Comparison of ENCODE assay signal across 13 mouse cellular contexts in the genomic region with DNA sequence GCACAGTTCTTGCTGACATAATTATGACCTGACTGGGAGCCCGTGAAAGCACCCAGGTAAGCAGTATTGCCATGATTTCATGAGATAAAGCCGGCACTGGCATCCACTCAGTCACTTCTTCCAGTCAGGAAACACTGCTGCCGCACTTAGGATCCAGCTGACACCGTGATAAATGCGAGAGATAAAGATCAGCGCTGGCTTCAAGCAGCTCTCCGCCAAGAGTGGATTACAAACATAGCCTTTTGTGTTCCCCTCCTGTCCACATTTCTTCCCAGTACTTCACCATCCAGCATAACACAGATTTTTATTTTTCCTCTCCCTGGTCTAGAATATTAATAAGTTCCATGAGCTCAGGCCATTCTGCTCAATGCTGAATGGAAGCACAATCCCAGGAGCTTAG. TPM values are rescaled to one million over a fixed set of nuclear protein-coding genes. Genes with fewer than 3 reads are reported as not detected.
DNase-seq lines count a peak whose midpoint lies in the region; ATAC-seq and TF ChIP-seq lines count a peak whose summit lies in the region.
"Had no signal": no experiment of that assay in that cellular context is flagged by ENCODE, and none has a peak within 500 bp of the region (broad histone marks: within the 10 kb centered on the region; RNA-seq: fewer than 3 reads in every experiment).

No protein-coding gene starts in this region.

- WGBS in forebrain, embryonic 13.5 days = 27% methylated on average over 7 of the region's 7 CpGs
- WGBS in forebrain, embryonic 16.5 days = 20% methylated on average over 7 of the region's 7 CpGs
- WGBS in midbrain, embryonic 11.5 days = 34% methylated on average over 7 of the region's 7 CpGs
- 44% methylated on average over 7 of the region's 7 CpGs for WGBS in midbrain, embryonic 10.5 days
- WGBS in lung, postnatal 0 days = 9% methylated on average over 7 of the region's 7 CpGs

- H3K27me3 ChIP-seq in forebrain, embryonic 13.5 days = no peaks in the 10 kb centered on the region
- H3K27me3 ChIP-seq in forebrain, embryonic 16.5 days (replicated peaks; ENCODE audit: control insufficient read depth, insufficient read depth, low read length) = no peaks in the 10 kb centered on the region
- H3K27me3 ChIP-seq in midbrain, embryonic 11.5 days (ENCODE audit: control insufficient read depth, insufficient read depth, low read length) = no peaks in the 10 kb centered on the region; the same call in 1 of the 2 replicates
- peaks cover 35% of the 10 kb centered on the region for H3K27me3 ChIP-seq in midbrain, embryonic 10.5 days (ENCODE audit: low read depth, poor library complexity, severe bottlenecking)
- no peaks in the 10 kb centered on the region for H3K27me3 ChIP-seq in lung, postnatal 0 days (replicated peaks; ENCODE audit: insufficient read depth, low read length)

- peaks cover 20% of the 10 kb centered on the region for H3K4me1 ChIP-seq in forebrain, embryonic 13.5 days
- peaks cover 13% of the 10 kb centered on the region for H3K4me1 ChIP-seq in forebrain, embryonic 16.5 days (replicated peaks; ENCODE audit: control insufficient read depth, insufficient read depth, low read length)
- H3K4me1 ChIP-seq in midbrain, embryonic 11.5 days (ENCODE audit: control insufficient read depth, insufficient read depth, low read length) = peaks cover 4% of the 10 kb centered on the region; the same call in 1 of the 2 replicates
- peaks cover 18% of the 10 kb centered on the region for H3K4me1 ChIP-seq in midbrain, embryonic 10.5 days
- H3K4me1 ChIP-seq in lung, postnatal 0 days (ENCODE audit: insufficient read depth, low read depth, low read length) = peaks cover 5% of the 10 kb centered on the region; the same call in 1 of the 2 replicates

- no peak overlapping the region; the same call in 1 of the 2 replicates for H3K9ac ChIP-seq in forebrain, embryonic 13.5 days
- H3K9ac ChIP-seq in forebrain, embryonic 16.5 days (replicated peaks; ENCODE audit: low read depth, low read length) = no peak overlapping the region
- no peak overlapping the region for H3K9ac ChIP-seq in midbrain, embryonic 11.5 days (ENCODE audit: low read length)
- H3K9ac ChIP-seq in lung, postnatal 0 days (replicated peaks; ENCODE audit: low read depth) = no peak overlapping the region
- H3K9ac ChIP-seq: neural tube, embryonic 12.5 days had no signal

- DNase-seq in midbrain, embryonic 11.5 days (ENCODE audit: low spot score, missing footprints) = peak; percentile 86
- no peak for DNase-seq in midbrain, embryonic 10.5 days (ENCODE audit: low spot score)
- DNase-seq in lung, postnatal 0 days (ENCODE audit: low spot score) = peak; percentile 49
- no peak for DNase-seq in layer of hippocampus, postnatal 10 days (ENCODE audit: low spot score in 2 of 2)
- DNase-seq in c-Kit-positive CD71-positive TER-119-positive erythroid progenitor cells, embryonic 14.5 days (ENCODE audit: low spot score) = no peak
- no peak for DNase-seq in layer of hippocampus, adult 11-12 months (ENCODE audit: low spot score)
- DNase-seq: cerebellum, postnatal 10 days; thymus, postnatal 25 days had no signal

- TF ChIP-seq EP300 in lung, postnatal 0 days (IDR thresholded peaks at IDR 0.05) = peak; percentile 52; the same call in 1 of the 2 replicates

- H3K4me3 ChIP-seq in forebrain, embryonic 13.5 days = no peak overlapping the region
- no peak overlapping the region for H3K4me3 ChIP-seq in forebrain, embryonic 16.5 days (replicated peaks; ENCODE audit: low read length)
- no peak overlapping the region for H3K4me3 ChIP-seq in midbrain, embryonic 11.5 days (ENCODE audit: low read depth, low read length)
- no peak overlapping the region for H3K4me3 ChIP-seq in midbrain, embryonic 10.5 days
- no peak overlapping the region for H3K4me3 ChIP-seq in lung, postnatal 0 days (ENCODE audit: low read depth, low read length)
- H3K4me3 ChIP-seq: limb, embryonic 10.5 days; neural tube, embryonic 12.5 days had no signal

- TF ChIP-seq CTCF in lung, postnatal 0 days (IDR thresholded peaks at IDR 0.05) = no peak

- no peak for ATAC-seq in forebrain, embryonic 13.5 days
- ATAC-seq in forebrain, embryonic 16.5 days = no peak
- no peak for ATAC-seq in midbrain, embryonic 11.5 days (ENCODE audit: low FRiP score)
- ATAC-seq in lung, postnatal 0 days = no peak

- no peak overlapping the region for H3K27ac ChIP-seq in forebrain, embryonic 13.5 days
- H3K27ac ChIP-seq in forebrain, embryonic 16.5 days (ENCODE audit: low read length) = no peak overlapping the region
- H3K27ac ChIP-seq in midbrain, embryonic 11.5 days (ENCODE audit: low read depth, low read length) = no peak overlapping the region
- no peak overlapping the region for H3K27ac ChIP-seq in midbrain, embryonic 10.5 days (replicated peaks)
- H3K27ac ChIP-seq in lung, postnatal 0 days (ENCODE audit: low read length) = no peak overlapping the region
- H3K27ac ChIP-seq: limb, embryonic 10.5 days; macrophage; neural tube, embryonic 12.5 days had no signal

- no peaks in the 10 kb centered on the region for H3K9me3 ChIP-seq in forebrain, embryonic 13.5 days (replicated peaks)
- no peaks in the 10 kb centered on the region for H3K9me3 ChIP-seq in forebrain, embryonic 16.5 days (ENCODE audit: control insufficient read depth, low read length)
- no peaks in the 10 kb centered on the region for H3K9me3 ChIP-seq in midbrain, embryonic 11.5 days (ENCODE audit: control insufficient read depth, low read length)
- no peaks in the 10 kb centered on the region for H3K9me3 ChIP-seq in midbrain, embryonic 10.5 days (replicated peaks)
- no peaks in the 10 kb centered on the region for H3K9me3 ChIP-seq in lung, postnatal 0 days (ENCODE audit: low read length)
- H3K9me3 ChIP-seq: limb, embryonic 10.5 days; neural tube, embryonic 12.5 days had no signal

- H3K4me2 ChIP-seq in forebrain, embryonic 13.5 days = 0 out of 2 replicates have a peak overlapping the region, but pooled peaks have one; percentile 14
- no peak overlapping the region for H3K4me2 ChIP-seq in forebrain, embryonic 16.5 days (ENCODE audit: low read length)
- peak overlapping the region; percentile 1; the same call in 1 of the 2 replicates for H3K4me2 ChIP-seq in midbrain, embryonic 11.5 days
- H3K4me2 ChIP-seq in lung, postnatal 0 days (replicated peaks; ENCODE audit: low read depth, low read length) = no peak overlapping the region
- H3K4me2 ChIP-seq: neural tube, embryonic 12.5 days had no signal

- H3K36me3 ChIP-seq in forebrain, embryonic 13.5 days (ENCODE audit: poor library complexity, severe bottlenecking) = no peaks in the 10 kb centered on the region
- no peaks in the 10 kb centered on the region for H3K36me3 ChIP-seq in forebrain, embryonic 16.5 days (ENCODE audit: control insufficient read depth, insufficient read depth)
- no peaks in the 10 kb centered on the region for H3K36me3 ChIP-seq in midbrain, embryonic 11.5 days (ENCODE audit: control insufficient read depth, insufficient read depth, low read length)
- H3K36me3 ChIP-seq in midbrain, embryonic 10.5 days = no peaks in the 10 kb centered on the region
- H3K36me3 ChIP-seq in lung, postnatal 0 days (ENCODE audit: insufficient read depth, low read length) = no peaks in the 10 kb centered on the region
- H3K36me3 ChIP-seq: limb, embryonic 10.5 days; neural tube, embryonic 12.5 days had no signal

RNA-seq across cellular contexts. Expression of gene Kansl1l, which starts 2.9 kb away (rescaled TPM):
- polyA plus RNA-seq in forebrain, embryonic 13.5 days (2015; fragmentation: Nextera tagmentation; extraction: Ambion mirVana) = 15.0 and 15.4 TPM in 2 replicates
- polyA plus RNA-seq in forebrain, embryonic 16.5 days (2015; fragmentation: Nextera tagmentation; extraction: Ambion mirVana) = 15.0 and 15.5 TPM in 2 replicates
- 7.8 and 10.7 TPM in 2 replicates for polyA plus RNA-seq in midbrain, embryonic 11.5 days (2014; fragmentation: Nextera tagmentation; extraction: Ambion mirVana)
- polyA plus RNA-seq in midbrain, embryonic 10.5 days (2016; fragmentation: Nextera tagmentation; extraction: Ambion mirVana) = 7.8 and 8.1 TPM in 2 replicates
- polyA plus RNA-seq in lung, postnatal 0 days (2015; fragmentation: Nextera tagmentation; extraction: Ambion mirVana) = 11.2 and 13.1 TPM in 2 replicates
- 10 to 100 TPM; 13.8 to 14.0 TPM for total RNA-seq in layer of hippocampus, postnatal 10 days (2021)

RNA-seq across cellular contexts. Expression of gene Acadl, which starts 42.8 kb away (rescaled TPM):
- polyA plus RNA-seq in forebrain, embryonic 13.5 days (2015; fragmentation: Nextera tagmentation; extraction: Ambion mirVana) = 31.7 and 36.9 TPM in 2 replicates
- 33.0 and 38.8 TPM in 2 replicates for polyA plus RNA-seq in forebrain, embryonic 16.5 days (2015; fragmentation: Nextera tagmentation; extraction: Ambion mirVana)
- 54.1 and 61.4 TPM in 2 replicates for polyA plus RNA-seq in midbrain, embryonic 11.5 days (2014; fragmentation: Nextera tagmentation; extraction: Ambion mirVana)
- polyA plus RNA-seq in midbrain, embryonic 10.5 days (2016; fragmentation: Nextera tagmentation; extraction: Ambion mirVana) = 37.4 and 44.6 TPM in 2 replicates
- polyA plus RNA-seq in lung, postnatal 0 days (2015; fragmentation: Nextera tagmentation; extraction: Ambion mirVana) = 217 and 230 TPM in 2 replicates
- total RNA-seq in layer of hippocampus, postnatal 10 days (2021) = 10 to 100 TPM; 38.1 to 42.5 TPM

Comparison
In these comparisons a context has a peak if more than half of its experiments do, and no peak if none do; other contexts are left out.
1. H3K4me2 ChIP-seq: peak in forebrain, embryonic 13.5 days (single experiment) and midbrain, embryonic 11.5 days (single experiment); none in forebrain, embryonic 16.5 days (single experiment) and lung, postnatal 0 days (single experiment).
2. DNase-seq: peak in midbrain, embryonic 11.5 days (single experiment) and lung, postnatal 0 days (single experiment); none in midbrain, embryonic 10.5 days (single experiment), layer of hippocampus, postnatal 10 days (0 of 2), c-Kit-positive CD71-positive TER-119-positive erythroid progenitor cells, embryonic 14.5 days (single experiment) and layer of hippocampus, adult 11-12 months (single experiment).